Mouse (Mus musculus) liver, embryonic 14.5 days (tissue): ENCODE data around the gene Xpot. TPM values are rescaled to one million over a fixed set of nuclear protein-coding genes. Genes with fewer than 3 reads are reported as not detected.

ENCODE experiments used
- ATAC-seq: fragments of 200-750 bp; cut with Nextera tagmentation; 2 replicates; pipeline ENCODE4 v1.8.0; 2017; ENCODE audit warnings: moderate number of reproducible peaks, mild to moderate bottlenecking, moderate library complexity; ENCODE audit not compliant: insufficient read depth
- DNase-seq, 3 experiments: peaks; one replicate each; pipeline ENCODE4 v3.0.0-alpha.2; 2012 to 2013; ENCODE audit warnings: low read depth in 3 of 3, low spot score in 3 of 3
- H3K27ac ChIP-seq: fragments of 300-500 bp; sonication (generic); 2 replicates; pipeline ENCODE4 v1.5.1; 2014; ENCODE audit warnings: moderate library complexity, mild to moderate bottlenecking, control low read depth, inconsistent platforms
- H3K27me3 ChIP-seq: fragments of 300-500 bp; sonication (generic); 2 replicates; pipeline ENCODE4 v1.6.1; 2014; ENCODE audit warnings: mild to moderate bottlenecking, low read length, moderate library complexity; ENCODE audit not compliant: control insufficient read depth, insufficient read depth
- H3K36me3 ChIP-seq: fragments of 300-500 bp; sonication (generic); replicated peaks from 2 replicates; pipeline ENCODE4 v1.6.1; 2014; ENCODE audit warnings: low read depth; ENCODE audit not compliant: control insufficient read depth, insufficient read depth
- H3K4me1 ChIP-seq, 2 experiments: fragments of 200-500 bp in 1 of 2; fragments of 300-500 bp in 1 of 2; sonication (generic) in 1 of 2; replicated peaks; 2 replicates each; pipeline ENCODE4 v1.6.1; 2012 to 2014; ENCODE audit warnings: antibody characterized with exemption in 1 of 2, inconsistent platforms in 1 of 2, low read length in 1 of 2; ENCODE audit not compliant: control insufficient read depth in 2 of 2, insufficient read depth in 2 of 2
- H3K4me2 ChIP-seq: fragments of 300-500 bp; sonication (generic); 2 replicates; pipeline ENCODE4 v1.6.1; 2014; ENCODE audit warnings: low read depth, mild to moderate bottlenecking, control low read depth, moderate library complexity
- H3K4me3 ChIP-seq, 2 experiments: fragments of 200-500 bp in 1 of 2; fragments of 300-500 bp in 1 of 2; sonication (generic) in 1 of 2; 2 replicates each; pipeline ENCODE4 v1.5.1; 2012 to 2014; ENCODE audit warnings: low read depth in 2 of 2, low read length in 2 of 2, mild to moderate bottlenecking in 2 of 2, control low read depth in 1 of 2, inconsistent platforms in 1 of 2, moderate library complexity in 1 of 2; ENCODE audit not compliant: insufficient read depth in 1 of 2
- H3K9ac ChIP-seq: fragments of 300-500 bp; sonication (generic); replicated peaks from 2 replicates; pipeline ENCODE4 v1.6.1; 2014; ENCODE audit warnings: mild to moderate bottlenecking, control low read depth, moderate library complexity
- H3K9me3 ChIP-seq: fragments of 300-500 bp; sonication (generic); 2 replicates; pipeline ENCODE4 v1.6.1; 2016; ENCODE audit warnings: low read length, mixed read lengths; ENCODE audit not compliant: control insufficient read depth
- CTCF ChIP-seq: IDR thresholded peaks from 2 replicates; pipeline ENCODE4 v1.5.1; 2016; ENCODE audit warnings: antibody characterized with exemption, low read depth, control low read depth
- EP300 ChIP-seq: IDR thresholded peaks from 2 replicates; pipeline ENCODE4 v1.6.1; 2016; ENCODE audit warnings: antibody characterized with exemption, low read depth
- WGBS: fragments of 180-500 bp; shearing (Covaris S2); extraction: QIAGEN DNeasy Blood & Tissue Kit; methylation state at CpG from one replicate; pipeline ENCODE4 v1.1.7; 2014; ENCODE audit not compliant: insufficient replicate concordance; 5-methylcytosine and 5-hydroxymethylcytosine counted together
- polyA plus RNA-seq, 2 experiments: library from polyadenylated mRNA; depleted of rRNA in 1 of 2; stranded (reverse) in 1 of 2; unstranded in 1 of 2; fragments of >200 nt; fragmentation: Nextera tagmentation in 1 of 2; extraction: Ambion mirVana in 1 of 2; gene quantifications; 2 replicates each; pipeline versions ENCODE4 v1.2.1 to v1.2.3; 2012 to 2014

The Xpot gene
- polyA plus RNA-seq, 2 experiments: 26.2 to 40.3 TPM

- Histone ChIP-seq H3K27ac (no peak overlapping the region), H3K4me1 (no peaks in the 10 kb centered on the region), H3K4me2 (no peak overlapping the region), H3K9me3 (no peaks in the 10 kb centered on the region), H3K4me3 (no peak overlapping the region), H3K9ac (no peak overlapping the region), H3K27me3 (no peaks in the 10 kb centered on the region), H3K36me3 (peaks cover 85% of the 10 kb centered on the region)
- DNase-seq (no peak), ATAC-seq (no peak)
- WGBS: 79% methylated on average over 10 of the region's 10 CpGs
- TF ChIP-seq CTCF (no peak), EP300 (no peak)
Observed at GRCm38 (mm10) chr10:121611587-121611986, 14.5 kb downstream of the Xpot start.

- no peak overlapping the region for H3K9ac ChIP-seq
- H3K36me3 ChIP-seq: peaks cover 89% of the 10 kb centered on the region
- no peak for DNase-seq
- no peaks in the 10 kb centered on the region for H3K9me3 ChIP-seq
- no peaks in the 10 kb centered on the region for H3K27me3 ChIP-seq
- 89% methylated on average over 10 of the region's 10 CpGs for WGBS
- no peak overlapping the region for H3K4me2 ChIP-seq
- TF ChIP-seq EP300 (no peak), CTCF (no peak)
- no peak for ATAC-seq
- H3K4me1 ChIP-seq: no peaks in the 10 kb centered on the region
- H3K4me3 ChIP-seq: no peak overlapping the region
- no peak overlapping the region for H3K27ac ChIP-seq
Observed at GRCm38 (mm10) chr10:121608177-121608576, 18.0 kb downstream of the Xpot start.

- Histone ChIP-seq H3K27me3 (no peaks in the 10 kb centered on the region), H3K4me1 (no peaks in the 10 kb centered on the region), H3K27ac (no peak overlapping the region), H3K9me3 (no peaks in the 10 kb centered on the region), H3K36me3 (peaks cover 91% of the 10 kb centered on the region), H3K9ac (no peak overlapping the region), H3K4me2 (no peak overlapping the region), H3K4me3 (no peak overlapping the region)
- 82% methylated on average over 13 of the region's 13 CpGs for WGBS
- DNase-seq (no peak), ATAC-seq (peak; percentile 44; the same call in 1 of the 2 replicates)
- TF ChIP-seq CTCF (peak; percentile 40), EP300 (no peak)
Observed at GRCm38 (mm10) chr10:121604632-121605344, 21.3 kb downstream of the Xpot start.

GRCm38 (mm10) chr10:121603556-121603955 is 22.6 kb downstream of the Xpot start:
- Histone ChIP-seq H3K27ac (no peak overlapping the region), H3K9ac (no peak overlapping the region), H3K36me3 (peaks cover 95% of the 10 kb centered on the region), H3K4me3 (no peak overlapping the region), H3K4me2 (no peak overlapping the region), H3K4me1 (no peaks in the 10 kb centered on the region), H3K9me3 (no peaks in the 10 kb centered on the region), H3K27me3 (no peaks in the 10 kb centered on the region)
- no peak for TF ChIP-seq CTCF
- TF ChIP-seq EP300: no peak
- DNase-seq (no peak), ATAC-seq (no peak)
- 81% methylated on average over 4 of the region's 4 CpGs for WGBS

GRCm38 (mm10) chr10:121601272-121601671 is 24.9 kb downstream of the Xpot start:
- 83% methylated on average over 6 of the region's 6 CpGs for WGBS
- ATAC-seq: no peak
- no peak for TF ChIP-seq CTCF

More at GRCm38 (mm10) chr10:121601272-121601671, 24.9 kb downstream of the Xpot start:
- Histone ChIP-seq H3K4me1 (no peaks in the 10 kb centered on the region), H3K4me3 (no peak overlapping the region), H3K9me3 (no peaks in the 10 kb centered on the region), H3K27ac (no peak overlapping the region), H3K36me3 (peaks cover 90% of the 10 kb centered on the region), H3K9ac (no peak overlapping the region), H3K27me3 (no peaks in the 10 kb centered on the region), H3K4me2 (no peak overlapping the region)
- DNase-seq: no peak
